Mouse (Mus musculus) embryonic facial prominence, embryonic 11.5 days (tissue): Measurements from ENCODE around the gene Arhgap45. TPM values are rescaled to one million over a fixed set of nuclear protein-coding genes. Genes with fewer than 3 reads are reported as not detected.

Experiments
- ATAC-seq: fragments of 200-750 bp; cut with Nextera tagmentation; replicated peaks from 2 replicates; pipeline ENCODE4 v1.8.0; 2017; ENCODE audit warnings: low read depth; ENCODE audit not compliant: insufficient number of reproducible peaks, low FRiP score, low TSS enrichment
- DNase-seq: peaks from one replicate; pipeline ENCODE4 v3.0.0-alpha.2; 2015; ENCODE audit warnings: low spot score
- H3K27ac ChIP-seq: fragments of 300-500 bp; sonication (generic); replicated peaks from 2 replicates; pipeline ENCODE4 v1.5.1; 2014; ENCODE audit warnings: mild to moderate bottlenecking, low read depth, low read length, control low read depth
- H3K27me3 ChIP-seq: fragments of 300-500 bp; sonication (generic); 2 replicates; pipeline ENCODE4 v1.6.1; 2014; ENCODE audit warnings: mild to moderate bottlenecking, low read length, moderate library complexity, mixed read lengths; ENCODE audit not compliant: control insufficient read depth, insufficient read depth
- H3K36me3 ChIP-seq: fragments of 300-500 bp; sonication (generic); replicated peaks from 2 replicates; pipeline ENCODE4 v1.6.1; 2014; ENCODE audit warnings: low read depth, mild to moderate bottlenecking, low read length, moderate library complexity, mixed read lengths; ENCODE audit not compliant: control insufficient read depth, insufficient read depth
- H3K4me1 ChIP-seq: fragments of 300-500 bp; sonication (generic); 2 replicates; pipeline ENCODE4 v1.6.1; 2014; ENCODE audit warnings: low read length, mixed read lengths; ENCODE audit not compliant: control insufficient read depth, insufficient read depth
- H3K4me2 ChIP-seq: fragments of 300-500 bp; sonication (generic); 2 replicates; pipeline ENCODE4 v1.6.1; 2014; ENCODE audit warnings: low read depth, mild to moderate bottlenecking, control low read depth, low read length, moderate library complexity
- H3K4me3 ChIP-seq: fragments of 300-500 bp; sonication (generic); 2 replicates; pipeline ENCODE4 v1.5.1; 2014; ENCODE audit warnings: low read depth, low read length, control low read depth
- H3K9ac ChIP-seq: fragments of 300-500 bp; sonication (generic); replicated peaks from 2 replicates; pipeline ENCODE4 v1.6.1; 2014; ENCODE audit warnings: mild to moderate bottlenecking, control low read depth, low read length
- H3K9me3 ChIP-seq: fragments of 300-500 bp; sonication (generic); replicated peaks from 2 replicates; pipeline ENCODE4 v1.6.1; 2016; ENCODE audit warnings: mild to moderate bottlenecking, low read length, inconsistent platforms, mixed read lengths; ENCODE audit not compliant: control insufficient read depth
- WGBS: fragments of 180-500 bp; shearing (Covaris S2); extraction: QIAGEN DNeasy Blood & Tissue Kit; methylation state at CpG from one replicate; pipeline ENCODE4 v1.1.7; 2014; 5-methylcytosine and 5-hydroxymethylcytosine counted together
- polyA plus RNA-seq: library from polyadenylated mRNA; unstranded; fragments of >200 nt; fragmentation: Nextera tagmentation; extraction: Ambion mirVana; gene quantifications from 2 replicates; pipeline ENCODE4 v1.2.1, GENCODE M21; 2014

Gene Arhgap45
- polyA plus RNA-seq, 1 experiment from 2014 or later: 5.2 TPM

DNA sequence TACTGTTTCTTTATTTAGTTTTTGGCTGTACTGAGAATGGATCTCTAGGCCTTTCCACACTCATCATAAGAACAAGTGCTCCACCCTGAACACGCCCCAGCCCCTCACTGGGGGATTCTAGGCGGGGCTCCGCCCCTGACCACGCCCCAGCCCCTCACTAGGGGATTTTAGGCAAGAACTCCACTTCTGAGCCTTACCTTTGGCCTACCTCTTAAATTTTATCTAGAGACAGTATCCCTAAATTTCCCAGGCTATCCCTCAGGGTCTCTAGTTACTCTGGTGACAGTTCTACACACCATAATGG is 8.5 kb downstream of the Arhgap45 start:
- Histone ChIP-seq H3K27me3 (no peaks in the 10 kb centered on the region), H3K4me3 (no peak overlapping the region), H3K4me2 (no peak overlapping the region), H3K36me3 (no peaks in the 10 kb centered on the region), H3K9ac (no peak overlapping the region), H3K27ac (no peak overlapping the region), H3K4me1 (no peaks in the 10 kb centered on the region; the same call in 1 of the 2 replicates), H3K9me3 (no peaks in the 10 kb centered on the region)
- WGBS: 55% methylated on average over 4 of the region's 4 CpGs
- no peak for ATAC-seq
- no peak for DNase-seq

DNA sequence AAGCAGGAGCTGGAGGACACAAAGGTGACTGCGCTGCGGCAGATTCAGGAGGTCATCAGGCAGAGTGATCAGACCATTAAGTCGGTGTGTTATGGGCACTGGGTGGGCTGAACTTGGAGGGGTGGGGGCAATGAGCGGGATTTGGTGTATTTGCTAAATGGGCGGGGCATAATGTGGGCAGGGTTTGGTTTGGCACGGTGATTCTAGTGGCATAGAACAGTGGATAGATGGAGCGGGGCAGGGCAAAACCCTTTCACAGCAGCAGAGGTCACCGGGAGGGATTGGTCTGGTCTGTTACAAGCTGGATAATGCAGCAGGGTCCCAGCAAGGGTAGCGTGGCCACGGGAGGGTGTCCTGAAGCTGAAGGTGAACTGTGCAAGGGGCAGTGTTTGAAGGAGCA is 9.0 kb downstream of the Arhgap45 start:
- DNase-seq: no peak
- H3K9me3 ChIP-seq: no peaks in the 10 kb centered on the region
- 0 out of 2 replicates have a peak, but pooled peaks have one; percentile 12 for ATAC-seq
- H3K4me3 ChIP-seq: no peak overlapping the region
- no peak overlapping the region for H3K9ac ChIP-seq
- no peaks in the 10 kb centered on the region for H3K27me3 ChIP-seq
- no peaks in the 10 kb centered on the region; the same call in 1 of the 2 replicates for H3K4me1 ChIP-seq
- 79% methylated on average over 10 of the region's 10 CpGs for WGBS
- H3K4me2 ChIP-seq: no peak overlapping the region
- no peak overlapping the region for H3K27ac ChIP-seq
- no peaks in the 10 kb centered on the region for H3K36me3 ChIP-seq

DNA sequence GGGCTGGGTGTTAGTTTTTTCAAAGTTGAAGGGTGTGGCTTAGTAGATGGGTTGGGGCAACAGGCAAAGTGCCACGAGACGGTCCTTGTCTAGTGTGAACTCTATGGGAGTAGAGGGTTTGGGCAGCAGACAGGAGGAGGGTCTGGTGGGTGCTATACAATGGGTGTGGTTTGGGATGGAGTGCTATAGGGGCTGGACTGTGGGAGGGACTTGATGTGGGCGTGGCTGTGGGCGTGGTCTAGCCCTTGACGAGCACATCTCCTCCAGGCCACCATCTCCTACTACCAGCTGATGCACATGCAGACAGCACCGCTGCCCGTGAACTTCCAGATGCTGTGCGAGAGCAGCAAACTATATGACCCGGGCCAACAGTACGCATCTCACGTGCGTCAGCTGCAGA is 9.4 kb downstream of the Arhgap45 start:
- ATAC-seq: peak; percentile 57; the same call in 1 of the 2 replicates

DNA sequence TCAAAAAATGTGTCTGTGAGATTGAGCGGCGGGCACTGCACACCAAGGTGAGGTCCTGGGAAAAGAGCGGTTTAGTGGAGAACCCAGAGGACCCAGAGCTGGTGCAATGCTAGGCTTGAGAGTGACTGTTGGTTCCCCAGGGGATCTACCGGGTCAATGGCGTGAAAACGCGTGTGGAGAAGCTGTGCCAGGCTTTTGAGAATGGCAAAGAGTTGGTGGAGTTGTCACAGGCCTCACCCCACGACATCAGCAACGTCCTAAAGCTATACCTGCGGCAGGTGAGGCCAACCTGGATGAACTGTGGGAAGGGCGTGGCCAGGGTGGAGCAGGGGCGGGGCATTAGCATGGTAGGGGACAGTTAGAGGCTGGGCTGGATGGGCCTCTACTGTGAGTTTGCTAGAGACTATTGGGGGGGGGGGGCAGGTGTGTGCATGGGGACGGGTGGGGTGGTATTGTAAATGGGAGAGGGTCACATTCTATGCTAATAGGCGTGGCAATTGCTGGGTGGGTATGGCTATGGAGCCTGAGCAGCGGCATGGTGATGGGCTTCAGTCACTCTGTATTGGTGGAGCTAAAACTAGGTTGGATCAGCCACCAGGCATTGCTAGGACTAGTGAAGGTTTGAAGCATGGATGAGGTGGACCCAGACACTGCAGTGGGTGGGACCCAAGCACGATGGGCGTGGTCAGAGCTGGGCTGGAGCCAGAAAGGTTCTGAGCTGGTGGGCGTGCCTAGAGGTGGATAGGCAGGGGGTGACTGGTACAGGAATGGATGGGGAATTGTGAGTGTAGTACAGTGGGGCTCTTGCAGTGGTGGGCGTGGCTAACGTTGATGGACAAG is 11.4 kb downstream of the Arhgap45 start:
- Histone ChIP-seq H3K27ac (no peak overlapping the region), H3K9ac (no peak overlapping the region), H3K4me3 (no peak overlapping the region), H3K4me1 (no peaks in the 10 kb centered on the region), H3K9me3 (no peaks in the 10 kb centered on the region), H3K27me3 (no peaks in the 10 kb centered on the region), H3K4me2 (no peak overlapping the region), H3K36me3 (no peaks in the 10 kb centered on the region)
- WGBS: 71% methylated on average over 20 of the region's 20 CpGs
- ATAC-seq (no peak), DNase-seq (no peak)

More for the DNA sequence above, 9.4 kb downstream of the Arhgap45 start:
- Histone ChIP-seq H3K4me3 (no peak overlapping the region), H3K36me3 (no peaks in the 10 kb centered on the region), H3K4me1 (no peaks in the 10 kb centered on the region), H3K4me2 (no peak overlapping the region), H3K9me3 (no peaks in the 10 kb centered on the region), H3K27ac (no peak overlapping the region), H3K9ac (no peak overlapping the region), H3K27me3 (no peaks in the 10 kb centered on the region)
- no peak for DNase-seq
- WGBS: 60% methylated on average over 12 of the region's 12 CpGs

DNA sequence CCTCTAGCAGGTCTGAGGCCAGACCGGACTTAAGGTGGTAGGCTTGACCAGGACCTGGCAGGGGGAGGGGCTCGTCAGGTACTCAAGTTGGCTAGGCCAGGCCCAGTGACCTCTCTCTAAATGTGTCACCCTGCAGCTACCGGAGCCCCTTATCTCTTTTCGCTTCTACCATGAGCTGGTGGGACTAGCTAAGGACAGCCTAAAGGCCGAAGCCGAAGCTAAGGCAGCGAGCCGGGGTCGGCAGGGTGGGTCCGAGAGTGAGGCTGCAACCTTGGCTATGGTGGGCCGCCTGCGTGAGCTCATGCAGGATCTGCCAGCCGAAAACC is 12.0 kb downstream of the Arhgap45 start:
- Histone ChIP-seq H3K27ac (no peak overlapping the region), H3K27me3 (no peaks in the 10 kb centered on the region), H3K4me2 (no peak overlapping the region), H3K36me3 (no peaks in the 10 kb centered on the region), H3K4me3 (no peak overlapping the region), H3K9me3 (no peaks in the 10 kb centered on the region), H3K9ac (no peak overlapping the region), H3K4me1 (no peaks in the 10 kb centered on the region)
- no peak for ATAC-seq
- DNase-seq: no peak
- WGBS: 94% methylated on average over 13 of the region's 13 CpGs

DNA sequence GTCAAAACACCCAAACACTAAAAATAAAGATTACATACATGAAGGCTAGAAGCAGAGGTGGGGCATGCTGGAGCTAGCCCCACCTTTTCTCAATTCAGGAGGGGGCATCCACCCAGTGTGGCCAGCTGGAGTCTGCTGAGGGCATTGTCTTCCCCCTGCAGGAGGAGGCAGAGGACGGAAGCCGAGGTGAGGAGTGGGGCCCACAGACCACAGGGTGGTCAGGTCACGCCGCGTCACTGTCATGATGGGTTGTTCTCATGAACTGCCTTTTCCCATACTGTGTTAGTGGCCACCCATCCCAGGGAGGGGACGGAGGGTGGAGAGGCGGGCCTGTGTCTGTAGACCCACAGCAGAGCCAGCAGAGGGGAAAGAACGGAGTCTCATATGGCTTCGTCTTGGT is 13.7 kb downstream of the Arhgap45 start:
- Histone ChIP-seq H3K4me2 (no peak overlapping the region), H3K36me3 (no peaks in the 10 kb centered on the region), H3K27me3 (no peaks in the 10 kb centered on the region), H3K27ac (no peak overlapping the region), H3K4me1 (no peaks in the 10 kb centered on the region), H3K9me3 (no peaks in the 10 kb centered on the region), H3K9ac (no peak overlapping the region), H3K4me3 (no peak overlapping the region)
- WGBS: 90% methylated on average over 8 of the region's 9 CpGs
- ATAC-seq (no peak), DNase-seq (no peak)

DNA sequence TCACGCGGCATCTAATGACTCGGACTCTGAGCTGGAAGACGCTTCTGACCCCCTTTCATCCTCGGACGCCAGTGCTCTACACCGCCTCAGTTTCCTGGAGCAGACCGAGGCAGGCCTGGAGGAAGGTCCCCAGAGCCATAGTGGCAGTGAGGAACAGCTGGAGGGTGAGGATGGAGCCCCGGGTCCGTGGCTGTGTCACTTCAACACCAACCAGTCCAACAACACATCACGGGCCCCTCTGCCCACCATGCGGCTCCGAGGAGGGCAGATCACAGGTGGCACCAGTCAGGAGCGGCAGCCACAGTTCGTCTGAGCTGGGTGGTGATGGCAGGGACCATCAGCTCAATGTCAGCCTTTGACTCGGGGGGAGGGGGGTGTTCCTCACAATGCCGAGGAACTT is 14.3 kb downstream of the Arhgap45 start:
- 86% methylated on average over 17 of the region's 17 CpGs for WGBS
- no peak for DNase-seq
- Histone ChIP-seq H3K4me2 (no peak overlapping the region), H3K27me3 (no peaks in the 10 kb centered on the region), H3K4me3 (no peak overlapping the region), H3K4me1 (no peaks in the 10 kb centered on the region), H3K9me3 (no peaks in the 10 kb centered on the region), H3K36me3 (peaks cover 4% of the 10 kb centered on the region), H3K9ac (no peak overlapping the region), H3K27ac (no peak overlapping the region)
- no peak for ATAC-seq

DNA sequence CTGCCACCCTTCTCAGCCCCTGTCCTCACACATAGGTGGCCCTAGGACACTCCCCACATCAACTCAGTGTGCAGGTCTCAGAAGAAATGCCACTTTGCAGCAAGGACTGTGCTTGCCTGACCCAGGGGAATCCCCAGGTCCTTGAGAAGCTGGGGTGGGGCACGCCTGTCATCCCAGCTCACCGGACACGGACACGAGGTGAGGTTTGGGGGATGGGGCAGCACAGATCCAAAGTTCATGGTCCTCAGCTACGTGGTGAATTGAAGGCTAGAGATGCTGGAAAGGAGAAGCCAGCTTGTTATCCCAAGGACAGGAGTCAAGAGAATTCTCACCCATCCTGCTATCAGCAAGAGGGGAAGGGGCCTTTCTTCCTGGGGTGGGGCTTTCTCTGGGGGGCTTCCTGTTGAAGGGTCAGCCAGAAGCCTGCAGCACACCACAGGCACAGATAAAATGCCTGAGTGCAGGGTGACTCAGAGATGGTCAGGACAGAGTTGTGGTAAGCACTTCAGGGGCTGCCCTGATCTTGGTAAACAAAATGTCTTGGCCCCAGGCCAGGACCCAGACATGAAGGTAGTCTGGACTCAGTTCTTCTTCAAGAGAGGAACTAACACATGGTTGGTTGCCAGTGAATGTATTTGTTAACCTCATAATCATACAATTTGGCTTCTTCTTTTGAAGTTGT is 16.5 kb downstream of the Arhgap45 start:
- ATAC-seq (no peak), DNase-seq (no peak)
- Histone ChIP-seq H3K36me3 (peaks cover 8% of the 10 kb centered on the region), H3K4me2 (no peak overlapping the region), H3K27me3 (no peaks in the 10 kb centered on the region), H3K9ac (no peak overlapping the region), H3K4me1 (no peaks in the 10 kb centered on the region), H3K9me3 (no peaks in the 10 kb centered on the region), H3K27ac (0 out of 2 replicates have a peak overlapping the region, but pooled peaks have one; percentile 13), H3K4me3 (no peak overlapping the region)
- 68% methylated on average over 5 of the region's 5 CpGs for WGBS
